32 mouse cellular contexts compared by ENCODE assay signal in genomic region chr16:75979381-75979780, GRCm38 (mm10).
"Had no signal": no experiment of that assay in that cellular context is flagged by ENCODE, and none has a peak within 500 bp of the region (broad histone marks: within the 10 kb centered on the region; RNA-seq: fewer than 3 reads in every experiment).

No protein-coding gene starts in this region.

- H3K27me3 ChIP-seq: limb, embryonic 12.5 days; limb, embryonic 13.5 days; limb, embryonic 15.5 days; liver, embryonic 12.5 days; liver, embryonic 13.5 days; liver, embryonic 15.5 days; lung, embryonic 15.5 days; megakaryocyte, embryonic 14.5 days; midbrain, embryonic 12.5 days; midbrain, embryonic 13.5 days; midbrain, embryonic 15.5 days; neural tube, embryonic 12.5 days had no signal

- DNase-seq: left cerebral cortex, postnatal 4 days; liver; liver, embryonic 13.5 days; liver, postnatal 0 days; lung, adult 18-20 months; lung, adult 2 months; lung, embryonic 14.5 days; lung, postnatal 10 days; lung, postnatal 14 days; lung, postnatal 36 days; lung, postnatal 4 days; midbrain, embryonic 14.5 days had no signal

- H3K4me3 ChIP-seq: limb, embryonic 10.5 days; limb, embryonic 12.5 days; limb, embryonic 13.5 days; limb, embryonic 15.5 days; liver, embryonic 12.5 days; liver, embryonic 13.5 days; liver, embryonic 15.5 days; lung, embryonic 15.5 days; megakaryocyte, embryonic 14.5 days; midbrain, embryonic 10.5 days; midbrain, embryonic 12.5 days; midbrain, embryonic 13.5 days; midbrain, embryonic 15.5 days; myocyte; neural tube, embryonic 12.5 days had no signal

- ATAC-seq: liver, postnatal 0 days; lung, postnatal 0 days; midbrain, embryonic 13.5 days; midbrain, embryonic 15.5 days; midbrain, embryonic 16.5 days had no signal

- H3K4me1 ChIP-seq: limb, embryonic 10.5 days; limb, embryonic 12.5 days; limb, embryonic 13.5 days; limb, embryonic 15.5 days; lung, embryonic 15.5 days; midbrain, embryonic 10.5 days; midbrain, embryonic 12.5 days; midbrain, embryonic 13.5 days; midbrain, embryonic 15.5 days; neural tube, embryonic 12.5 days had no signal

- H3K36me3 ChIP-seq: limb, embryonic 10.5 days; limb, embryonic 12.5 days; limb, embryonic 13.5 days; limb, embryonic 15.5 days; liver, embryonic 12.5 days; liver, embryonic 13.5 days; liver, embryonic 15.5 days; lung, embryonic 15.5 days; midbrain, embryonic 10.5 days; midbrain, embryonic 12.5 days; midbrain, embryonic 13.5 days; midbrain, embryonic 15.5 days; neural tube, embryonic 12.5 days had no signal

- H3K27ac ChIP-seq: limb, embryonic 10.5 days; limb, embryonic 12.5 days; limb, embryonic 13.5 days; limb, embryonic 15.5 days; liver, embryonic 12.5 days; liver, embryonic 13.5 days; liver, embryonic 14.5 days; liver, embryonic 15.5 days; lung, embryonic 15.5 days; macrophage; midbrain, embryonic 10.5 days; midbrain, embryonic 12.5 days; midbrain, embryonic 13.5 days; midbrain, embryonic 15.5 days; neural tube, embryonic 12.5 days had no signal

- H3K9ac ChIP-seq: limb, embryonic 12.5 days; limb, embryonic 13.5 days; limb, embryonic 15.5 days; liver, embryonic 12.5 days; liver, embryonic 13.5 days; liver, embryonic 14.5 days; liver, embryonic 15.5 days; liver, postnatal 0 days; lung, embryonic 14.5 days; lung, embryonic 15.5 days; midbrain, embryonic 12.5 days; midbrain, embryonic 13.5 days; midbrain, embryonic 15.5 days; neural tube, embryonic 12.5 days had no signal

- H3K4me2 ChIP-seq: limb, embryonic 12.5 days; limb, embryonic 13.5 days; limb, embryonic 15.5 days; liver, embryonic 11.5 days; liver, embryonic 12.5 days; liver, embryonic 13.5 days; liver, embryonic 15.5 days; lung, embryonic 14.5 days; lung, embryonic 15.5 days; midbrain, embryonic 11.5 days; midbrain, embryonic 12.5 days; midbrain, embryonic 13.5 days; midbrain, embryonic 15.5 days; neural tube, embryonic 12.5 days had no signal

- H3K9me3 ChIP-seq: limb, embryonic 10.5 days; limb, embryonic 13.5 days; limb, embryonic 15.5 days; liver, embryonic 12.5 days; liver, embryonic 13.5 days; liver, embryonic 15.5 days; lung, embryonic 15.5 days; midbrain, embryonic 10.5 days; midbrain, embryonic 12.5 days; neural tube, embryonic 12.5 days had no signal
